23 mouse cellular contexts compared by ENCODE assay signal in the genomic region with DNA sequence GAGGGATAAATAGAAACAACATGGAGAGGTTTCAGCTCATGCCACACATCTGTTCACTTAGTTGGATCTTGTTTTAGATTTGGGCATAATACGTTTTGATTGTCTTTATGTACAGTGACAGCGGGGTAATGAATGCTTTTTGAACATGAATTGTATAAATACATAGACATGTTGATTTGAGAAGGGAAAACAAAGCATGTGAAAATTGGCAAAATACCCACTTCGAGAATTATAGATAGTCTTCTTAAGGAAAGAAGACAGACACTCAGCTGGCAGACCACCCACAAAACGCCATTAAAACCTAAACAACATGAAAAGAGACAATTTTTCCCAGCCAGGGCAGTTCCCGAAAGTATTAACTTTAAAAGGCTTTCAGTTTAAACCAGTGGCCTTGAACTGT. TPM values are rescaled to one million over a fixed set of nuclear protein-coding genes. Genes with fewer than 3 reads are reported as not detected.
"Had no signal": no experiment of that assay in that cellular context is flagged by ENCODE, and none has a peak within 500 bp of the region (broad histone marks: within the 10 kb centered on the region; RNA-seq: fewer than 3 reads in every experiment).

No protein-coding gene starts in this region.

- H3K27ac ChIP-seq: lung, embryonic 15.5 days; macrophage; midbrain, embryonic 13.5 days; midbrain, embryonic 15.5 days; neural tube, embryonic 12.5 days; stomach, embryonic 15.5 days; stomach, postnatal 0 days had no signal

- H3K36me3 ChIP-seq: lung, embryonic 15.5 days; midbrain, embryonic 13.5 days; midbrain, embryonic 15.5 days; neural tube, embryonic 12.5 days; stomach, embryonic 15.5 days had no signal

- ATAC-seq: liver, postnatal 0 days; lung, postnatal 0 days; midbrain, embryonic 13.5 days; midbrain, embryonic 15.5 days had no signal

- H3K4me3 ChIP-seq: lung, embryonic 15.5 days; megakaryocyte, embryonic 14.5 days; midbrain, embryonic 13.5 days; midbrain, embryonic 15.5 days; neural tube, embryonic 12.5 days; stomach, embryonic 15.5 days had no signal

- H3K27me3 ChIP-seq: lung, embryonic 15.5 days; megakaryocyte, embryonic 14.5 days; midbrain, embryonic 13.5 days; midbrain, embryonic 15.5 days; neural tube, embryonic 12.5 days; stomach, embryonic 15.5 days had no signal

- H3K4me1 ChIP-seq: megakaryocyte, embryonic 14.5 days; midbrain, embryonic 13.5 days; midbrain, embryonic 15.5 days; neural tube, embryonic 12.5 days; stomach, embryonic 15.5 days had no signal

- H3K9ac ChIP-seq: liver, postnatal 0 days; lung, embryonic 15.5 days; midbrain, embryonic 13.5 days; midbrain, embryonic 15.5 days; neural tube, embryonic 12.5 days; stomach, embryonic 15.5 days had no signal

- H3K4me2 ChIP-seq: lung, embryonic 15.5 days; midbrain, embryonic 11.5 days; midbrain, embryonic 13.5 days; midbrain, embryonic 15.5 days; neural tube, embryonic 12.5 days; stomach, embryonic 15.5 days had no signal

- DNase-seq: liver, postnatal 0 days; lung, postnatal 14 days; lung, postnatal 36 days; right cerebral cortex, postnatal 14 days; thymus, adult 2 months; thymus, postnatal 25 days; thymus, postnatal 4 days had no signal

- H3K9me3 ChIP-seq: lung, embryonic 15.5 days; midbrain, embryonic 13.5 days; midbrain, embryonic 15.5 days; neural tube, embryonic 12.5 days; stomach, embryonic 15.5 days had no signal

RNA-seq across cellular contexts. Expression of a gene that starts 37.9 kb away (rescaled TPM):
- total RNA-seq: midbrain, postnatal 0 days; monocyte, adult 5-6 weeks; neutrophil, adult 5-6 weeks had no signal
- polyA plus RNA-seq: liver, postnatal 0 days; lung, embryonic 15.5 days; lung, postnatal 0 days; macrophage; midbrain, embryonic 11.5 days; midbrain, embryonic 13.5 days; neural tube, embryonic 12.5 days; spleen, adult 2 months; stomach, embryonic 15.5 days; testis, adult 2 months; thymus, adult 2 months; urinary bladder, adult 2 months had no signal
